Mouse (Mus musculus): Measurements from ENCODE around the gene Snx6.

DNA sequence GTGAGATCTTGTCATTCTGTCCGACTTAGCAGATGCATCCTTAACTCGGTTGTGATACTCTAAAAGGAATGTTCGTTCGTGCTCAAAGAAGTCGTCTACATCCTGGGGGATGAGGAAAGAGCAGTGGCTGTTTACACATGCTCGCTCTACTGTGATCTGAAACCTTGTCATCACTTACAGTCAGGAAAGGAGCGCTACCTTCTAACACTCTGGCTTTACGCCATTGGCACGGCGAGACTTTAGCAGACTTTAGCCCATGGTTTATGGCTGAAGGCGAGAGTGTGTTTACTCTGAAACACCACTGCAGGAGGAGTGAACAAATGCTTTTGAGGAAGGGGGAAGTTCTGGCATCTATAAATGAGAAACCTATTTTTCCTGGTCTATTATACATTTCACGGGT, 31.9 kb downstream of the Snx6 start:
- TF ChIP-seq POLR2A (IDR thresholded peaks at IDR 0.05; ENCODE audit: extremely low read depth, insufficient read depth, low read length): no peak
- no peak for TF ChIP-seq CTCF (IDR thresholded peaks at IDR 0.05; ENCODE audit: low read depth, low read length)

Measured in liver, adult 2 months (tissue).